Mouse (Mus musculus) layer of hippocampus, postnatal 14 days (tissue): ENCODE results near the gene Mtmr10. TPM values are rescaled to one million over a fixed set of nuclear protein-coding genes. Genes with fewer than 3 reads are reported as not detected.

ENCODE experiments used
- DNase-seq, 2 experiments: peaks; one replicate each; pipeline ENCODE4 v3.0.0; 2021 to 2022; ENCODE audit warnings: low spot score in 2 of 2, mixed read lengths in 1 of 2
- long read RNA-seq, 2 experiments: library from polyadenylated mRNA; stranded (forward); transcript quantifications; one replicate each; pipeline ENCODE4 v2.0.0; 2021
- total RNA-seq, 2 experiments: library from RNA; stranded (reverse); gene quantifications; 2 replicates each; pipeline ENCODE4 v1.2.3; 2021

The Mtmr10 gene
- 10 to 100 TPM; 16.1 to 18.1 TPM for total RNA-seq
- long read RNA-seq, experiment 1, full-length matches to known transcripts: 11 of 15 reads
- long read RNA-seq, experiment 1, partial matches to known transcripts: 1 of 15 reads
- long read RNA-seq, experiment 1, other reads (novel, unspliced or antisense): 3 of 15 reads
- long read RNA-seq, experiment 2, full-length matches to known transcripts: 11 of 15 reads
- long read RNA-seq, experiment 2, partial matches to known transcripts: 1 of 15 reads
- long read RNA-seq, experiment 2, other reads (novel, unspliced or antisense): 3 of 15 reads

- peak; percentile 98 for DNase-seq
Observed at GRCm38 (mm10) chr7:64287414-64288091, at the start of gene Mtmr10. Mtmr10 (plus strand) TSS chr7:64287653.

- no peak for DNase-seq
Observed at GRCm38 (mm10) chr7:64237747-64238146, 49.7 kb upstream of the Mtmr10 start.

- DNase-seq: no peak
Observed at GRCm38 (mm10) chr7:64238410-64239086, 48.9 kb upstream of the Mtmr10 start.

GRCm38 (mm10) chr7:64239138-64239805 lies 48.2 kb upstream of the Mtmr10 start:
- no peak for DNase-seq

GRCm38 (mm10) chr7:64239806-64240315 lies 47.6 kb upstream of the Mtmr10 start:
- DNase-seq: peak; percentile 41 to 67

GRCm38 (mm10) chr7:64242424-64242823 lies 45.0 kb upstream of the Mtmr10 start:
- DNase-seq: no peak

GRCm38 (mm10) chr7:64244371-64244770 lies 43.1 kb upstream of the Mtmr10 start:
- no peak for DNase-seq

GRCm38 (mm10) chr7:64246713-64247112 lies 40.7 kb upstream of the Mtmr10 start:
- DNase-seq: no peak

- no peak for DNase-seq
Observed at GRCm38 (mm10) chr7:64248352-64248751, 39.1 kb upstream of the Mtmr10 start.

GRCm38 (mm10) chr7:64249715-64250114 lies 37.7 kb upstream of the Mtmr10 start:
- no peak for DNase-seq

GRCm38 (mm10) chr7:64250417-64250816 lies 37.0 kb upstream of the Mtmr10 start:
- no peak for DNase-seq

GRCm38 (mm10) chr7:64253736-64254135 lies 33.7 kb upstream of the Mtmr10 start:
- DNase-seq: no peak

- no peak for DNase-seq
Observed at GRCm38 (mm10) chr7:64265502-64266279, 21.8 kb upstream of the Mtmr10 start.

- no peak for DNase-seq
Observed at GRCm38 (mm10) chr7:64266587-64266986, 20.9 kb upstream of the Mtmr10 start.

- peak in 1 of 2 experiments; percentile 31 for DNase-seq
Observed at GRCm38 (mm10) chr7:64271926-64272325, 15.5 kb upstream of the Mtmr10 start.

- no peak for DNase-seq
Observed at GRCm38 (mm10) chr7:64275518-64275917, 11.9 kb upstream of the Mtmr10 start.

GRCm38 (mm10) chr7:64276921-64277320 lies 10.5 kb upstream of the Mtmr10 start:
- no peak for DNase-seq

- DNase-seq: no peak
Observed at GRCm38 (mm10) chr7:64278526-64278925, 8.9 kb upstream of the Mtmr10 start.

GRCm38 (mm10) chr7:64279548-64279947 lies 7.9 kb upstream of the Mtmr10 start:
- no peak for DNase-seq

GRCm38 (mm10) chr7:64286566-64286965 lies 887 bp upstream of the Mtmr10 start:
- DNase-seq: no peak

GRCm38 (mm10) chr7:64289416-64289815 lies 2.0 kb downstream of the Mtmr10 start:
- no peak for DNase-seq
